Mouse (Mus musculus): ENCODE measurements around the gene Setd2. TPM values are rescaled to one million over a fixed set of nuclear protein-coding genes. Genes with fewer than 3 reads are reported as not detected.
A peak's percentile ranks its signal among the peaks of the same experiment; 100 is the strongest.

Gene Setd2
- polyA plus RNA-seq, 1 experiment from 2014 or later: 55.6 TPM

GRCm38 (mm10) chr9:110548261-110548660 is 15.9 kb downstream of the Setd2 start:
- ATAC-seq (ENCODE audit: insufficient read depth) (no peak), DNase-seq (no peak)
- Histone ChIP-seq H3K9ac (no peak overlapping the region), H3K9me3 (ENCODE audit: low read depth, low read length) (no peaks in the 10 kb centered on the region), H3K36me3 (ENCODE audit: insufficient read depth) (peaks cover 56% of the 10 kb centered on the region), H3K4me1 (ENCODE audit: insufficient read depth) (no peaks in the 10 kb centered on the region), H3K4me2 (no peak overlapping the region), H3K27ac (ENCODE audit: low read depth) (no peak overlapping the region), H3K27me3 (ENCODE audit: insufficient read depth, low read length) (no peaks in the 10 kb centered on the region), H3K4me3 (ENCODE audit: low read depth, low read length) (no peak overlapping the region)
- no peak for TF ChIP-seq CTCF (IDR thresholded peaks at IDR 0.05; ENCODE audit: low read depth)
- 96% methylated on average over 19 of the region's 19 CpGs for WGBS

- peaks cover 78% of the 10 kb centered on the region for H3K36me3 ChIP-seq (ENCODE audit: insufficient read depth)
- H3K4me3 ChIP-seq (ENCODE audit: low read depth, low read length): no peak overlapping the region
- DNase-seq (peak; percentile 26), ATAC-seq (ENCODE audit: insufficient read depth) (no peak)
- H3K27me3 ChIP-seq (ENCODE audit: insufficient read depth, low read length): no peaks in the 10 kb centered on the region
- no peak; the same call in 1 of the 2 replicates for TF ChIP-seq CTCF (IDR thresholded peaks at IDR 0.05; ENCODE audit: low read depth)
- H3K27ac ChIP-seq (ENCODE audit: low read depth): no peak overlapping the region
- no peak overlapping the region for H3K4me2 ChIP-seq
- no peaks in the 10 kb centered on the region for H3K9me3 ChIP-seq (ENCODE audit: low read depth, low read length)
- no peaks in the 10 kb centered on the region for H3K4me1 ChIP-seq (ENCODE audit: insufficient read depth)
- H3K9ac ChIP-seq: no peak overlapping the region
Observed at GRCm38 (mm10) chr9:110568309-110568708, 35.9 kb downstream of the Setd2 start.

DNA sequence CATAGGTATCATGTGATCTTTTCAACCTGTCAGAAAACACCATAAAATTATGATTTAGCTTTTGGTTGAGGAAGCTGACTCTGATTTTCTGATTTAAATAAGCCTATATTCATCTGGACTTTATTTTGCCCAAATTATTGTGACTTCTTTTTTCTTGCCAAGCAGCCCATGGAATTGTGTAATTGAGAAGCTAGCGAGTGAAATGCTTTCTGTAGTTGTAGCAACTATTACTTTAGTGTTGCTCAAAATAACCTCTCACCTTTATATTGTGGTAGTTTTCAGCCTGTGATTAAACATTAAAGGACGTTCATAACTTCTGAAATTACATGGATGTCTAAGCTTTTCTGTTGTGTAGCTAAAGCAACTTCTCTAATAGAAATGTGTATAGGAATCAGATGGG is 49.8 kb downstream of the Setd2 start:
- peaks cover 33% of the 10 kb centered on the region for H3K36me3 ChIP-seq (ENCODE audit: insufficient read depth)
- no peaks in the 10 kb centered on the region for H3K9me3 ChIP-seq (ENCODE audit: low read depth, low read length)
- H3K4me1 ChIP-seq (ENCODE audit: insufficient read depth): no peaks in the 10 kb centered on the region
- WGBS: 91% methylated on average over 2 of the region's 2 CpGs
- TF ChIP-seq CTCF (IDR thresholded peaks at IDR 0.05; ENCODE audit: low read depth): no peak
- DNase-seq: no peak
- no peak overlapping the region for H3K4me3 ChIP-seq (ENCODE audit: low read depth, low read length)
- H3K27me3 ChIP-seq (ENCODE audit: insufficient read depth, low read length): no peaks in the 10 kb centered on the region
- no peak for ATAC-seq (ENCODE audit: insufficient read depth)
- H3K4me2 ChIP-seq: no peak overlapping the region
- H3K27ac ChIP-seq (ENCODE audit: low read depth): no peak overlapping the region
- H3K9ac ChIP-seq: no peak overlapping the region

DNA sequence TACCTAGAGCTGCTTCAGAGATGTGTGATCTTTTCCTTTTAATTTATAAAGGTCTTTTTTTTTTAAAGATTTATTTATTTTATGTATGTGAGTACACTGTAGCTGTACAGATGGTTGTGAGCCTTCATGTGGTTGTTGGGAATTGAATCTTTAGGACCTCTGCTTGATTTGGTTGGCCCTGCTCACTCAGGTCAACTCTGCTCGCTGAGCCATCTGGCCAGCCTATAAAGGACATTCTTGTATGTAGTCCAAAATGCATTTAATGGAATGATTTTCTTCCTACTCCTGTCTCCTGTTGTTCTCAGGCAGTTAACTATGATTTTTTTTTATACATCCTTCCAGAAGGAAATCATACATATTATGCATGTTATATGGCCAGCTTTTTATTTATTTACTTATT is 51.1 kb downstream of the Setd2 start:
- no peak for TF ChIP-seq CTCF (IDR thresholded peaks at IDR 0.05; ENCODE audit: low read depth)
- ATAC-seq (ENCODE audit: insufficient read depth): no peak
- Histone ChIP-seq H3K9ac (no peak overlapping the region), H3K4me1 (ENCODE audit: insufficient read depth) (no peaks in the 10 kb centered on the region), H3K27ac (ENCODE audit: low read depth) (no peak overlapping the region), H3K9me3 (ENCODE audit: low read depth, low read length) (no peaks in the 10 kb centered on the region), H3K27me3 (ENCODE audit: insufficient read depth, low read length) (no peaks in the 10 kb centered on the region), H3K36me3 (ENCODE audit: insufficient read depth) (peaks cover 29% of the 10 kb centered on the region), H3K4me3 (ENCODE audit: low read depth, low read length) (no peak overlapping the region), H3K4me2 (no peak overlapping the region)
- no peak for DNase-seq
- 83% methylated on average over 1 of the region's 1 CpGs for WGBS

DNA sequence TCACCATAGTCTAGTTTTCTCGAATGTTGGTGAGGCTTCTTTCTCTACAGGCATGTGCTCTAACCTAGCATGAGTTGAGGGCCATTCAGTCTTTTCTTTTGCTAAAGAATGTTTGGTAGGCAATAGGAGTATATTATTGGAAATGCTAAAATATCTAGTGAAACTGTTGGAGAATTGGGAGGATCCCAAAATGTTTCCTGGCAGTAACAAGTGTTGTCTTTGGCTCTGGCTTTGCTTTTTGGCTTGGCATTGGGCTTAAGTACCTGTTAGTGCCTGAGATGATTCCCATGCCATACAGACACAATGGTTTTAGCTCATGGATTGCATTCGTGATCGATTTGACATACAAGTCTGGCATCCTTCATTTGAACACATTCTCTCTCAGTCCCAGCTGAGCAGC is 79.1 kb downstream of the Setd2 start:
- no peaks in the 10 kb centered on the region for H3K27me3 ChIP-seq (ENCODE audit: insufficient read depth, low read length)
- H3K27ac ChIP-seq (ENCODE audit: low read depth): no peak overlapping the region
- H3K4me3 ChIP-seq (ENCODE audit: low read depth, low read length): no peak overlapping the region
- peaks cover 65% of the 10 kb centered on the region for H3K36me3 ChIP-seq (ENCODE audit: insufficient read depth)
- H3K4me1 ChIP-seq (ENCODE audit: insufficient read depth): no peaks in the 10 kb centered on the region
- H3K9ac ChIP-seq: no peak overlapping the region
- H3K9me3 ChIP-seq (ENCODE audit: low read depth, low read length): no peaks in the 10 kb centered on the region
- WGBS: 94% methylated on average over 3 of the region's 3 CpGs
- ATAC-seq (ENCODE audit: insufficient read depth) (no peak), DNase-seq (no peak)
- TF ChIP-seq CTCF (IDR thresholded peaks at IDR 0.05; ENCODE audit: low read depth): no peak
- no peak overlapping the region for H3K4me2 ChIP-seq

GRCm38 (mm10) chr9:110617081-110617480 is 84.7 kb downstream of the Setd2 start:
- Histone ChIP-seq H3K27me3 (ENCODE audit: insufficient read depth, low read length) (no peaks in the 10 kb centered on the region), H3K9me3 (ENCODE audit: low read depth, low read length) (no peaks in the 10 kb centered on the region), H3K4me1 (ENCODE audit: insufficient read depth) (no peaks in the 10 kb centered on the region), H3K9ac (no peak overlapping the region), H3K27ac (ENCODE audit: low read depth) (no peak overlapping the region), H3K36me3 (ENCODE audit: insufficient read depth) (peaks cover 73% of the 10 kb centered on the region), H3K4me2 (no peak overlapping the region), H3K4me3 (ENCODE audit: low read depth, low read length) (no peak overlapping the region)
- ATAC-seq (ENCODE audit: insufficient read depth) (no peak), DNase-seq (peak; percentile 10)
- TF ChIP-seq CTCF (IDR thresholded peaks at IDR 0.05; ENCODE audit: low read depth): no peak
- WGBS: 76% methylated on average over 3 of the region's 3 CpGs

- WGBS: 79% methylated on average over 7 of the region's 7 CpGs
- Histone ChIP-seq H3K27ac (ENCODE audit: low read depth) (no peak overlapping the region), H3K36me3 (ENCODE audit: insufficient read depth) (peaks cover 68% of the 10 kb centered on the region), H3K9me3 (ENCODE audit: low read depth, low read length) (no peaks in the 10 kb centered on the region), H3K4me2 (no peak overlapping the region), H3K9ac (no peak overlapping the region), H3K27me3 (ENCODE audit: insufficient read depth, low read length) (no peaks in the 10 kb centered on the region), H3K4me1 (ENCODE audit: insufficient read depth) (peaks cover 2% of the 10 kb centered on the region), H3K4me3 (ENCODE audit: low read depth, low read length) (no peak overlapping the region)
- DNase-seq (peak; percentile 39), ATAC-seq (ENCODE audit: insufficient read depth) (no peak)
- peak; percentile 53 for TF ChIP-seq CTCF (IDR thresholded peaks at IDR 0.05; ENCODE audit: low read depth)
Observed at GRCm38 (mm10) chr9:110620180-110620579, 87.8 kb downstream of the Setd2 start.

DNA sequence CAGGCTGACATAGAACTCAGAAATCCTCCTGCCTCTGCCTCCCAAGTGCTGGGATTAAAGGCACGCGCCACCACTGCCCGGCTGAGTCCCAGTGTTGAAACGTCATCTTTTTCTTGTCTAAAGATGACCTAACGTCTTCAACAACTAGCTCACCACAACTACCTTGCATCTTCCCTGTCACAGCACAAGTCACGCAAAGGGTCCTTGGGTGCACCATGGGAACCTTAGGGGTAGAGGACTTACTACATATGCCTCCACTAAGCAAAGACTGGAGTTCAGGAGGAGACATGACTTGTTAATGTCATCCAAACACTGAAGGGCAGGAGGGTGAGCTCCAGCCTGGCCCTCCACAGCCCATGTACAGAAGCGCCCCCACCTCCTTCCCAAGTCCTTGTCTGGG is 88.3 kb downstream of the Setd2 start:
- no peak for ATAC-seq (ENCODE audit: insufficient read depth)

More for the DNA sequence above, 88.3 kb downstream of the Setd2 start:
- Histone ChIP-seq H3K4me2 (no peak overlapping the region), H3K9ac (no peak overlapping the region), H3K4me3 (ENCODE audit: low read depth, low read length) (no peak overlapping the region), H3K9me3 (ENCODE audit: low read depth, low read length) (no peaks in the 10 kb centered on the region), H3K4me1 (ENCODE audit: insufficient read depth) (peaks cover 3% of the 10 kb centered on the region), H3K27me3 (ENCODE audit: insufficient read depth, low read length) (no peaks in the 10 kb centered on the region), H3K27ac (ENCODE audit: low read depth) (no peak overlapping the region), H3K36me3 (ENCODE audit: insufficient read depth) (peaks cover 63% of the 10 kb centered on the region)
- no peak for DNase-seq
- no peak for TF ChIP-seq CTCF (IDR thresholded peaks at IDR 0.05; ENCODE audit: low read depth)
- WGBS: 93% methylated on average over 7 of the region's 7 CpGs
